Mouse (Mus musculus): Measurements from ENCODE around the gene Fbxo24. TPM values are rescaled to one million over a fixed set of nuclear protein-coding genes. Genes with fewer than 3 reads are reported as not detected.

Gene Fbxo24
- polyA plus RNA-seq, 1 experiment from 2014 or later, result 0.17 TPM

DNA sequence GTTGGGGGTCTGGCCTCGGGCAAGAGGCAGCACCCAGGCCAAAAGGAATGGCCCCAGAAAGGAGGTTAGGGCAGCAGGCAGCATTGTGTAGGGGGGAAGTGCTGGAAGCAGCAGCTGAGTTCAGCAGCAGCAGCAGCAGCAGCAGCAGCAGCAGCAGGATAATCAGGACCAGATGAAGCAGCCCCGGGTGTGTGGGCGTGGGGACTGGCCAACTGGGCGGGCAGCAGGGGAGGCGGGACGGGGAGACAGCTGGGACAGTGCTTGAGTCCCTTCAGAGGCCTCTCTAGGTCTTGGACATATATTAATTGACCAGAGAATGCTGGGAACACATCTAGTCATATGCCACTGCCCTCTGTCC lies 17.6 kb downstream of the Fbxo24 start:
- peaks cover 69% of the 10 kb centered on the region for H3K4me1 ChIP-seq
- peak overlapping the region; percentile 57 for H3K4me3 ChIP-seq
- H3K36me3 ChIP-seq (replicated peaks), result peaks cover 23% of the 10 kb centered on the region
- peaks cover 21% of the 10 kb centered on the region for H3K27me3 ChIP-seq (replicated peaks; ENCODE audit: low read depth, poor library complexity, severe bottlenecking)
- DNase-seq (ENCODE audit: low spot score), result peak; percentile 93
- 14% methylated on average over 6 of the region's 6 CpGs for whole genome bisulfite sequencing
- H3K27ac ChIP-seq (replicated peaks), result peak overlapping the region; percentile 97
- no peaks in the 10 kb centered on the region for H3K9me3 ChIP-seq

GRCm38 (mm10) chr5:137610548-137611244 lies 18.1 kb downstream of the Fbxo24 start:
- peaks cover 69% of the 10 kb centered on the region for H3K4me1 ChIP-seq
- peak overlapping the region; percentile 97 for H3K27ac ChIP-seq (replicated peaks)
- H3K4me3 ChIP-seq, result peak overlapping the region; percentile 57
- WGBS, result 7% methylated on average over 12 of the region's 12 CpGs
- DNase-seq (ENCODE audit: low spot score), result peak; percentile 96
- peaks cover 21% of the 10 kb centered on the region for H3K27me3 ChIP-seq (replicated peaks; ENCODE audit: low read depth, poor library complexity, severe bottlenecking)
- H3K36me3 ChIP-seq (replicated peaks), result peaks cover 28% of the 10 kb centered on the region
- no peaks in the 10 kb centered on the region for H3K9me3 ChIP-seq

DNA sequence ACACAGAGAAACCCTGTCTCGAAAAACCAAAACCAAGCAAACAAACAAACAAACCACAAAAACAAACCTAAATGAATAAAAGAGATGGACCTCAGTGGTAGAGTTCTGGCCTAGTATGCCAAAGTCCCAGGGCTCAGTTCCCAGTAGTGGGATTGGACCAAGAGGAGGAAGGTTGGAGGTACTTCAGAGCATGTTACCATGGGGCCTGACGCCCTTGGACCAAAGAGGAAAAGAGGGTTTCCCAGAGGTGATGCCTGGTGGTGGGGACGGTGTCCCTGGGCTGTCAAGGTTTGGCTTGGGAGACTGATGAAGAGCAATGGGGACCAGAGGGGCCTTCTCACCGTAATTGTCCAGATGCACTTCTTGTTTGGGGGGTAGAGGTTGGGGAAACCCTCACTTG lies 18.7 kb downstream of the Fbxo24 start:
- peak overlapping the region; percentile 57 for H3K4me3 ChIP-seq
- H3K36me3 ChIP-seq (replicated peaks), result peaks cover 35% of the 10 kb centered on the region
- H3K27me3 ChIP-seq (replicated peaks; ENCODE audit: low read depth, poor library complexity, severe bottlenecking), result peaks cover 21% of the 10 kb centered on the region
- 56% methylated on average over 4 of the region's 4 CpGs for WGBS
- H3K27ac ChIP-seq (replicated peaks), result peak overlapping the region; percentile 97
- H3K9me3 ChIP-seq, result no peaks in the 10 kb centered on the region
- no peak for DNase-seq (ENCODE audit: low spot score)
- peaks cover 69% of the 10 kb centered on the region for H3K4me1 ChIP-seq

- H3K4me3 ChIP-seq, result peak overlapping the region; percentile 57
- 48% methylated on average over 3 of the region's 3 CpGs for whole genome bisulfite sequencing
- H3K4me1 ChIP-seq, result peaks cover 69% of the 10 kb centered on the region
- H3K27me3 ChIP-seq (replicated peaks; ENCODE audit: low read depth, poor library complexity, severe bottlenecking), result peaks cover 21% of the 10 kb centered on the region
- DNase-seq (ENCODE audit: low spot score), result no peak
- H3K27ac ChIP-seq (replicated peaks), result peak overlapping the region; percentile 97
- H3K36me3 ChIP-seq (replicated peaks), result peaks cover 42% of the 10 kb centered on the region
- H3K9me3 ChIP-seq, result no peaks in the 10 kb centered on the region
Observed at GRCm38 (mm10) chr5:137609292-137609691, 19.5 kb downstream of the Fbxo24 start.

- 16% methylated on average over 23 of the region's 23 CpGs for WGBS
- peaks cover 64% of the 10 kb centered on the region for H3K4me1 ChIP-seq
- peaks cover 21% of the 10 kb centered on the region for H3K27me3 ChIP-seq (replicated peaks; ENCODE audit: low read depth, poor library complexity, severe bottlenecking)
- peaks cover 48% of the 10 kb centered on the region for H3K36me3 ChIP-seq (replicated peaks)
- peak overlapping the region; percentile 97 for H3K27ac ChIP-seq (replicated peaks)
- no peaks in the 10 kb centered on the region for H3K9me3 ChIP-seq
- H3K4me3 ChIP-seq, result peak overlapping the region; percentile 57
- no peak for DNase-seq (ENCODE audit: low spot score)
Observed at GRCm38 (mm10) chr5:137608654-137609190, 20.1 kb downstream of the Fbxo24 start.

DNA sequence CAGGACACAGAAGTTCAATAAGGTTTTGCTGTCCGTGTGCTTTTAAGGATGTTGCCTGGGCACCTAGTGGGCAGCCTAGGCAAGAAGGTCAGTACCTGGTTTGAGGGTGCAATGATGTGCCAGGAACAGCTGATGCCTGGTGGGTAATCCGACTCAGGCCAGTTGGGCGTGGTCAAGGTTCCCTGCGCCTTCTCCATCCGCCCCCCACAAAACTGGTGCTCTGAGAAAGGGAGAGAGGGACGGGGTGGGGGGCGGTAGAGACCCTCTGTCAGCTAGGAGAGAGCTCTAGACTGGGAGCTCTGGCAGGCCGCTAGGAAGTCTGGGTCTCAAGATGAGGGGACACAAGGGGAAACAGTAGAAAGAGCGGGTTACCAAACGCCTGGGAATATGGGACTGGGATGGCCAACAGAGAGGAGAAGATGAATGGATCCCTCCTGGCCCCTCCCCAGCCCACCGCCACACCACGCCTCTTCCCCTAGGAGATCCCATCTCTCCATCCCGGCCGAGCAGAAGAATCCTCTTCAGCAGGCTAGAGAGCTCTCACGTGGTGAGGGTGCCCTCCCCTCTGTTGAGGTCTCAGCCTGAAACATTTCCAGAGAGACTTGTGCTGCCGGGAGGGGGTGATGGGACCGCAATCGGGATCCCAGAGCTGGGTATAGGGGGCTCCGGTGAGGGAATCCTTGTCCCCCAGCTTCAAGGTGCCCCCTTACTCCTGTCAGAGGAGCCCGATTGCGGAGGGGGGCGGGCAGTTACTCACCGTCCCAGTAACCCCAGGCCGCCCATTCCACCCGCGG lies 20.7 kb downstream of the Fbxo24 start:
- peaks cover 54% of the 10 kb centered on the region for H3K36me3 ChIP-seq (replicated peaks)
- H3K9me3 ChIP-seq, result no peaks in the 10 kb centered on the region
- no peak for DNase-seq (ENCODE audit: low spot score)
- H3K4me3 ChIP-seq, result peak overlapping the region; percentile 57
- peaks cover 60% of the 10 kb centered on the region for H3K4me1 ChIP-seq
- peaks cover 21% of the 10 kb centered on the region for H3K27me3 ChIP-seq (replicated peaks; ENCODE audit: low read depth, poor library complexity, severe bottlenecking)
- 15% methylated on average over 26 of the region's 26 CpGs for WGBS
- H3K27ac ChIP-seq (replicated peaks), result peak overlapping the region; percentile 97

DNA sequence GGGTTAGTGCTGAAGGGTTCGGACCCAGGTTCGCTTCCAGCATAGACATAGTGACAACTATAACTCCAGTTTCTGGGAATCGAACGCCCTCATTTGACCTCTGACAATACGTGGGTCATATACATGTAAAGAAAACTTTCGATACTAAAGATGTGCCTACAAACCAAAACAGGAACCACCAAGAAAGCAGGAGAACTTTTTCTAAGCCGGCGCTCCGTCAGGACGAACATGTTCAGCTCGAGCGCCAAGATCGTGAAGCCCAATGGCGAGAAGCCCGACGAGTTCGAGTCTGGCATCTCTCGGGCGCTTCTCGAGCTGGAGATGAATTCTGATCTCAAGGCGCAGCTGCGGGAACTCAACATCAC lies 27.5 kb downstream of the Fbxo24 start:
- Histone ChIP-seq H3K4me1 (peaks cover 42% of the 10 kb centered on the region), H3K27ac (replicated peaks) (peak overlapping the region; percentile 98)

DNA sequence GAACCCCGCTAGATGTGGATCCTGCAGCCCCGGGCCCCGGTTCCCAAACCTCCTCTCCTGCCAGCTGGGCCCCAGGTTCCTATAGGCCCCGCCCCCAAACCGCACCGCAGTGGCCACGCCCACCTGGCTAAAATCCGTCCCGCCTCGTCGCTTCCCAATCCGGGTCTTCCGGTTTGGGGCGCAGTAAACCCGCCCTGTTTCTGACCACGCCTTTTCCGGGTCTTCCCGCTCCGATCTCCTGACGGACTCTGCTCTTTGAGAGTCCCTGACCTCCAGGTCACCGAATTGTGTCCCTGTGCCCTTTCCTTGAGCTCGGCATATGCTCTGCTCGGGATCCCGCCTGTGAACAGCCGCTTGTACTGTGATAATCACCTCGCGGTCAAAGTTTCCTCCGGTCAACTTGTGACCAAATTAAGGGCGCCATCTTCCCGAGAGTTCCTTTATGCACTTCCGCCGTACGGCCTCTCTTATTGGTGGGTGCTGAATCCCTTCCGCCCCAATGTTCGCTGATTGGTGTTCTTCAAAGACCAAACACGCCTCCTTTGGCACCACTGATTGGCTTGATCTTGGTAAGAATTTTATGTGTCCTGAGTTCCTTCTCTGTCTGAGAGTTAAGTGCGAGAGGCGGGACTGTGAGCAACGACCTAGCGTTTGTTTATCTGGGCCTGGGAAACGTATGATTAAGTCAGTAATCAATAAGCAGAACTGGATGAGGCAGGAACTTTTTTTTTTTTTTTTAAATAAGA lies 28.0 kb downstream of the Fbxo24 start, which contains the start of gene Mospd3:
Gene Mospd3 (minus strand): TSS at position 440 of the 746 bp plus-strand sequence.
- WGBS, result under 1% methylated on average over 41 of the region's 41 CpGs
- Histone ChIP-seq H3K27me3 (replicated peaks; ENCODE audit: low read depth, poor library complexity, severe bottlenecking) (no peaks in the 10 kb centered on the region), H3K36me3 (replicated peaks) (peaks cover 49% of the 10 kb centered on the region), H3K4me3 (peak within 1 kb of the TSS; percentile 78), H3K4me1 (peaks cover 42% of the 10 kb centered on the region), H3K27ac (replicated peaks) (peak within 1 kb of the TSS; percentile 98), H3K9me3 (no peaks in the 10 kb centered on the region)
- peak; percentile 95 for DNase-seq (ENCODE audit: low spot score)

More for the DNA sequence above, 27.5 kb downstream of the Fbxo24 start:
- 1% methylated on average over 22 of the region's 22 CpGs for WGBS
- DNase-seq (ENCODE audit: low spot score), result peak; percentile 54
- Histone ChIP-seq H3K9me3 (no peaks in the 10 kb centered on the region), H3K27me3 (replicated peaks; ENCODE audit: low read depth, poor library complexity, severe bottlenecking) (no peaks in the 10 kb centered on the region), H3K36me3 (replicated peaks) (peaks cover 54% of the 10 kb centered on the region), H3K4me3 (peak overlapping the region; percentile 78)

GRCm38 (mm10) chr5:137600281-137600618 lies 28.6 kb downstream of the Fbxo24 start:
- peaks cover 43% of the 10 kb centered on the region for H3K36me3 ChIP-seq (replicated peaks)
- H3K27ac ChIP-seq (replicated peaks), result peak overlapping the region; percentile 98
- 3% methylated on average over 19 of the region's 19 CpGs for WGBS
- peak overlapping the region; percentile 78 for H3K4me3 ChIP-seq
- no peak for DNase-seq (ENCODE audit: low spot score)
- H3K9me3 ChIP-seq, result no peaks in the 10 kb centered on the region
- H3K4me1 ChIP-seq, result peaks cover 42% of the 10 kb centered on the region
- H3K27me3 ChIP-seq (replicated peaks; ENCODE audit: low read depth, poor library complexity, severe bottlenecking), result no peaks in the 10 kb centered on the region

DNA sequence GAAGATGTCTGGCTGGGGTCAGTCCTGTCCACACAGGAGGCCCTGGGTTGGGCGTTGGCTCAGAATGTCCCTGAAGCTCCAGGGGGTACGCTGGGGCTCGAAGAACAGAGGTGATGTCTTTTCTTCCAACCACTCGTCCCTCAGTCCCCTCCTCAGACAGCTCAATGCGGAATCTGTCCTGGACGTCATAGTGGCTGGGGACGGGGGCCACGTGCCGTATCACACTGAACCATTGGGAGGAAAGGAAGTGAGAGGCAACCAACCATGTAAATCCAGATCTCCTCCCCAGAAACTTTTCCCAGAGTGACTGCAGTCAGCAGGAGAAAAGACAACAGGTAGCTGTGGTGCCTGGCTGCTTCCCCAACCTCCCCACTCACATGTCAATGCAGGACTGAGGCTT lies 29.2 kb downstream of the Fbxo24 start:
- H3K36me3 ChIP-seq (replicated peaks), result peaks cover 37% of the 10 kb centered on the region
- peaks cover 42% of the 10 kb centered on the region for H3K4me1 ChIP-seq
- H3K4me3 ChIP-seq, result peak overlapping the region; percentile 78
- 62% methylated on average over 9 of the region's 9 CpGs for WGBS
- H3K9me3 ChIP-seq, result no peaks in the 10 kb centered on the region
- no peak for DNase-seq (ENCODE audit: low spot score)
- H3K27ac ChIP-seq (replicated peaks), result peak overlapping the region; percentile 98; the same call in 1 of the 2 replicates
- H3K27me3 ChIP-seq (replicated peaks; ENCODE audit: low read depth, poor library complexity, severe bottlenecking), result no peaks in the 10 kb centered on the region

DNA sequence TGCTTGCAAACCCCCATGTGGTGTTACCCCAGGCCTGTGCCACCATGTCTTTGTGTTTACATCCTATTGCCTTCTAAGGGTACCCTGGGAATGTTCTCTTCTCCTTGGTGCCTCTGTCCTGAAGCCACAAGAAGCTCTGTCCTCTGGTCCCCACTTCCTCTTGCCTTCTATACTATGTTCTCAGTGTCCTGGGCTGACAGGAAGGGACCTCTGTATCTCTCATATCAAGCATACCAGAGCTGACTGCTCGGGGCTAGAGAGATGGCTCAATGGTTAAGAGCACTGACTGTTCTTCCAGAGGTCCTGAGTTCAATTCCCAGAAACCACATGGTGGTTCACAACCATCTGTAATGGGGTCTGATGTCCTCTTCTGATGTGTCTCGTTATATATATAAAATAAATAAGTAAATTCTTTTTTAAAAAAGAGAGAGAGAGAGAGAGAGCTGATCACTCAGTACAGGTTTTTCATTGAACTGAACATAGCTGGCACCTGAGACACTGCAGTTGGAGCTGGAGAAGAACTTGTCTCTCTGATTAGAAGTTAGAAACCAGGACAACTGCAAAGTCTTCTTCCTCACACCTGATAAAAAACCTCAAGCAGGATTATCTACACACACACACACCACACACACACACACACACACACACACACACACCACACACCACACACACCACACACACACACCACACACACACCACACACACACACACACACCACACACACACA lies 30.5 kb downstream of the Fbxo24 start:
- Histone ChIP-seq H3K36me3 (replicated peaks) (peaks cover 23% of the 10 kb centered on the region), H3K27me3 (replicated peaks; ENCODE audit: low read depth, poor library complexity, severe bottlenecking) (no peaks in the 10 kb centered on the region), H3K9me3 (no peaks in the 10 kb centered on the region), H3K27ac (replicated peaks) (no peak overlapping the region), H3K4me3 (no peak overlapping the region), H3K4me1 (peaks cover 40% of the 10 kb centered on the region)
- 88% methylated on average over 2 of the region's 2 CpGs for WGBS
- DNase-seq (ENCODE audit: low spot score), result no peak

DNA sequence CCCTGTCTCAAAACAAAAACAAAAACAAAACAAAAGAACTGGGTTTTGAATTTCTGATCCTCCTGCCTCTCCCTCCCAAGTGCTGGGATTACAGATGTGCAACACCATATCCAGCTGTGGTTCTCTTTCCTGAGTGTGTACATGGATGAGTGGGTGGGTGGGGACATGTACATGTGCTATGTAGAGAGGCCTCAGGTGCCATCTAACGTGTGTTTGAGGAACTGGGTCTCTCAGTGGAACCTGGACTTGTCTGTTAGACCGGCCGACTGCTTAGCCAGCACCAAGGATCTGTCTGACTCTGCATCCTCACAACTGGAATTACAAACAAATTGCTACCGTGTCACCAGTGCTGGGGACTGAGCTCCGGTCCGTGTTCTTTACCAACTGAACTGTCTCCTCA lies 31.2 kb downstream of the Fbxo24 start:
- WGBS, result 97% methylated on average over 6 of the region's 6 CpGs
- Histone ChIP-seq H3K4me1 (peaks cover 34% of the 10 kb centered on the region), H3K4me3 (peak overlapping the region; percentile 49; the same call in 1 of the 2 replicates), H3K27ac (replicated peaks) (no peak overlapping the region), H3K27me3 (replicated peaks; ENCODE audit: low read depth, poor library complexity, severe bottlenecking) (no peaks in the 10 kb centered on the region), H3K9me3 (no peaks in the 10 kb centered on the region), H3K36me3 (replicated peaks) (peaks cover 22% of the 10 kb centered on the region)
- no peak for DNase-seq (ENCODE audit: low spot score)

Data from embryonic facial prominence, embryonic 10.5 days (tissue).